Mouse (Mus musculus): ENCODE results near the gene Cd52. TPM values are rescaled to one million over a fixed set of nuclear protein-coding genes. Genes with fewer than 3 reads are reported as not detected.

The Cd52 gene
- polyA plus RNA-seq, 1 experiment from 2014 or later, result 19.7 TPM

DNA sequence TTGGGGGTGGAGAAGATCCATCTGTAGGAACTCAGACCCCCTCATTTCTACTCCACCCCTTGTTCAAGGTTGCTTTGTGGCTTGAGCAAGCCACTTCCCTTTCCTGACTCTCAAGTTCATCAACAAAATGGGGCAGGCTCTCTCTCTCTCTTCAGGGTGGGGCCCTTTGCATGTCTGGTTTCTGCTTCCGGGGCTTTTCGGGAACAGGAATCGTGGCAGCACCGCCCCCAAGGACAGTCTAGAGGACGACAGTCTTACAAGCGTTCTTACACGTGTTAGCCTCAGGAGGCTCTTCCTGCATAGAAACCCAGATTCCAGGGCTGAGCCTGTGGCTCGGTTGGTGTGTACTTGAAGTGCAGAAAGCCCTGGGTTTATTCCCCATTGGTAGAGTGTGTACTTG lies 22.1 kb upstream of the Cd52 start:
- Histone ChIP-seq H3K4me2 (no peak overlapping the region), H3K4me1 (peaks cover 19% of the 10 kb centered on the region; the same call in 1 of the 2 replicates), H3K27ac (no peak overlapping the region), H3K9ac (no peak overlapping the region), H3K27me3 (no peaks in the 10 kb centered on the region), H3K4me3 (no peak overlapping the region), H3K9me3 (no peaks in the 10 kb centered on the region), H3K36me3 (no peaks in the 10 kb centered on the region)
- ATAC-seq (ENCODE audit: borderline replicate concordance, extremely low read depth, low FRiP score, low TSS enrichment), result no peak
- WGBS, result 62% methylated on average over 8 of the region's 8 CpGs

DNA sequence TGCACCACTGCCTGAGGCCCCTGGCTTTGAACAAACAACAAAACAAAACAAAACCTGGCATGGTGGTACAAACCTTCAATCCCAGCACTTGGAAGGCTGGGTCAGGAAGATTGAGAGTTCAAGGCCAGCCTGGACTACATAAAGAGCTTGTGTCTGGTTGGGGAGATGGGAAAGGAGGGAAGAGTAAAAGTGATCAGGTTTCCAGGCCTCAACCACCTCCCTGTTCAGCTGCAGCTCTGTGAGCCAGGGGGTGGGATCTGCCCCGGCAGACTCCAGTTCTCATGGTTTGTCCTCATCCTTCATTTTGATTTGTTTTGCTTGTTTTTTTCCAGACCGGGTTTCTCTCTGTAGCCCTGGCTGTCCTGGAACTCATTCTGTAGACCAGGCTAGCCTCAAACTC lies 21.6 kb upstream of the Cd52 start:
- Histone ChIP-seq H3K4me2 (no peak overlapping the region), H3K9ac (no peak overlapping the region), H3K36me3 (no peaks in the 10 kb centered on the region), H3K27ac (no peak overlapping the region), H3K27me3 (no peaks in the 10 kb centered on the region), H3K9me3 (no peaks in the 10 kb centered on the region), H3K4me1 (peaks cover 19% of the 10 kb centered on the region; the same call in 1 of the 2 replicates), H3K4me3 (no peak overlapping the region)
- ATAC-seq (ENCODE audit: borderline replicate concordance, extremely low read depth, low FRiP score, low TSS enrichment), result no peak
- WGBS, result 71% methylated on average over 2 of the region's 2 CpGs

DNA sequence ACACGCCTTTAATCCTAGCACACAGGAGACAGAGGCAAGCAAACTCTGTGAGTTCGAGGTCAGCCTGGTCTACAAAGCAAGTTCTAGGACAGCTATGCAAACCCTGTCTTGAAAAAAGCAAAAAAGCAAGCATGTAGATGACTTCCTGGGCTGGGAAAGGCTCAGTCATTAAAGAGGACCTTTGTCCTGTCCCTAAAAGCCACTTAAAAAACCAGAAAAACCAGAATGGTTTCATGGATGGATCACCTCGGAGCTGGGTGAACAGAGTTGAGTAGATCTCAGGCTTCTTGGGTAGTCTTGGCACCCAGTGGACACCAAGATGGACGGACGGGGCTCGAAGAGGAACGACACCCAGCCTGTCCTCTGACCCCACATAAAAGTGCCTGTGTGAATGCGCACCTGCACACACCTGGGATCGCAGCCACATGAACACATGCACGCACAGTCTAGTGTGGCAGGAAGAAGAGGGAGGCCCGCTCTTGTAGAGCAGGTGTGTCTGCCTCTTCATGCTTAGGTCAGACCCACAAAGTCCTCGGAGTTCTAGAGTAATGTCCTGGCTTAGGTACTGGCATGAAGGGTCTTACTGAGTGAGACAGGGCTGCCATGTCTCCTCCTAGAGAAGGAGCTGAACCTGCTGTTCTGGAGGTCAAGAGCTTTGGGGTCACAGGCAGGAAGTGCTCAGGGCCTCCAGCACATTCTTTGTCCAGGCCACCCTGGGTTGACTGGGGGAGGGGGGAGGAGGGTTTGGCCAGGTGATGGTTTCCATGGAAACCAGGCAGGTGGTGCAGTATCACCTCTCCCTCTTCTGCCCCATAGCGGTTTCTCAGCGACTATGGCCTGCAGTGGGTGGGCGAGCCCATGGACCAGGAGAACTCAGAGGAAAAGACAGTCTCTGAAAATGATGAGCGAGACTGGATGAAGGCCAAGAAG lies 20.6 kb upstream of the Cd52 start:
- Histone ChIP-seq H3K27ac (peak overlapping the region; percentile 9; the same call in 1 of the 2 replicates), H3K4me2 (no peak overlapping the region), H3K4me3 (no peak overlapping the region), H3K4me1 (peaks cover 19% of the 10 kb centered on the region; the same call in 1 of the 2 replicates), H3K9me3 (no peaks in the 10 kb centered on the region), H3K27me3 (no peaks in the 10 kb centered on the region), H3K36me3 (no peaks in the 10 kb centered on the region), H3K9ac (no peak overlapping the region)
- ATAC-seq (ENCODE audit: borderline replicate concordance, extremely low read depth, low FRiP score, low TSS enrichment), result no peak
- WGBS, result 60% methylated on average over 16 of the region's 16 CpGs

DNA sequence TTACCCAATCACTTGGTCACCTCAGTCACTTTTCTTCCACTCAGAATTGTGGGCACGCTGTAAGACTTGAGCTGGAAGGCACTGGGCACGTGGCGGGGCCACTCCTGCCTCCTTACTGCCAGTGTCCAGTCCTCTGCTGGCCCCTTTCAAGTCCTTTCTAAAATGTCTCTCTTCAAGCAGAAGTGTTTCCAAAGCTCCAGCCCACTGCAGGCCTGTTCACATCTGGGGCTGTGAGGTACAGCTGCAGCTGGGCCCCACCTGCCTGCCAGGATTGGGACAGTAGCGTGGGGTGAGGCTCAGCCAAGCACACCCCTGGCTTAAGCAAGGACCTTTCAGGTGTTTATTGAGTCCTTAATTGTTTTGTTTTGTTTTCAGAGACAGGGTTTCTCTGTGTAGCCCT lies 19.2 kb upstream of the Cd52 start:
- Histone ChIP-seq H3K4me3 (no peak overlapping the region), H3K9me3 (no peaks in the 10 kb centered on the region), H3K27ac (no peak overlapping the region), H3K36me3 (no peaks in the 10 kb centered on the region), H3K4me1 (peaks cover 19% of the 10 kb centered on the region; the same call in 1 of the 2 replicates), H3K27me3 (no peaks in the 10 kb centered on the region), H3K9ac (no peak overlapping the region), H3K4me2 (no peak overlapping the region)
- 88% methylated on average over 4 of the region's 4 CpGs for WGBS
- ATAC-seq (ENCODE audit: borderline replicate concordance, extremely low read depth, low FRiP score, low TSS enrichment), result no peak

DNA sequence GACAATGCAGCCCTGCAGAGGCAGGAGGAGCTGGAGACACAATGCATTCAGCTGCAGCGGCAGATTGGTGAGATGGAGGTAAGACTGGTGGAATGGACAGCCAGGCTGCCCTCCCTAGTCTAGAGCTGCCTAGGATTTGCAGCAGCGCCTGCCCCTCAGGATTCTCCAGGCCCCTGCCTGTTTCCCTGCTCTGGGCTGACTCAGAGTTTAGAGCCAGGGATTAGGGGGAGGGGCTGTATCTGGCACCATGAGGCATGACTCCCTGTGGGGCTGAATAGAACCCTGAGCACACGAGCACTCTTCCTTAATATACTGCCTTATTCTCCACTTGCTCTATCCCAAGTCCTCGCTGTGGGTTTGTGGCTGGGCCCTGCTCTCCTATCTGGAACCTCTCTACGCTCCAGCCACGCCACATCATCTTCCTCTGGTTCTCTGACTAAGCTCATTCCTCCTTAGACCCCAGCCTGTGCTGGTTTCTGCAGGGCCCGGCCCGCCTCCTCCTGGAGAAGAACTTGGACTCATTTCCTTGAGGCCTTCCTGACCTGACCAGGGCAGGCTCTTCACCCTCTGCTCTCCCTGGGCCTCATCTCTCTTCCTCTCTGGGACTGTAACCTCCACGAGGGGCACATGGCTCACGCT lies 18.6 kb upstream of the Cd52 start:
- ATAC-seq (ENCODE audit: borderline replicate concordance, extremely low read depth, low FRiP score, low TSS enrichment), result no peak

DNA sequence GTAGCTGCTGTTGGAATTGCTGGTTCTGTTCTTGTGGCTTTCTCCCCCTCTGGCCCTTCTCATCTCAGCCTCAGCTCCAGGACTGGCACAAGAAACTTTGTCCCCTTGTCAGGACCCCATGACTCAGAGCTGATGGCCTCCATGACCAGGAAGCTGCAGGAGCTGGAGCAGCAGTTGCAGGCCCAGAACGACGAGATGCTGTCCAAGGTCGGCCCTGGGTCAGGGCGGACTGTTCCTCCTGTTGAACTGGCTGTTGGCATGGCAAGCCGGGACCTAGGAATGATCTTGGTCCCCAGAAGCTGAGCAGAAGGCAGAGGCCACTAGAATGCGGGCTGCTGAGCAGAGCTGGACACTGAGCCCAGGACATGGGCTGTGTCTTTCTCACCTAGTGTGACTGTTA lies 17.5 kb upstream of the Cd52 start:
- 63% methylated on average over 6 of the region's 6 CpGs for WGBS
- Histone ChIP-seq H3K9me3 (no peaks in the 10 kb centered on the region), H3K9ac (no peak overlapping the region), H3K27ac (no peak overlapping the region), H3K4me2 (no peak overlapping the region), H3K4me1 (peaks cover 14% of the 10 kb centered on the region; the same call in 1 of the 2 replicates), H3K36me3 (no peaks in the 10 kb centered on the region), H3K27me3 (no peaks in the 10 kb centered on the region), H3K4me3 (no peak overlapping the region)
- no peak for ATAC-seq (ENCODE audit: borderline replicate concordance, extremely low read depth, low FRiP score, low TSS enrichment)

More for the DNA sequence above, 18.6 kb upstream of the Cd52 start:
- no peak overlapping the region for H3K9ac ChIP-seq
- no peak overlapping the region for H3K4me3 ChIP-seq
- H3K9me3 ChIP-seq, result no peaks in the 10 kb centered on the region
- no peaks in the 10 kb centered on the region for H3K27me3 ChIP-seq
- H3K4me2 ChIP-seq, result no peak overlapping the region
- H3K4me1 ChIP-seq, result peaks cover 16% of the 10 kb centered on the region; the same call in 1 of the 2 replicates
- H3K27ac ChIP-seq, result no peak overlapping the region
- 59% methylated on average over 10 of the region's 10 CpGs for WGBS
- no peaks in the 10 kb centered on the region for H3K36me3 ChIP-seq

DNA sequence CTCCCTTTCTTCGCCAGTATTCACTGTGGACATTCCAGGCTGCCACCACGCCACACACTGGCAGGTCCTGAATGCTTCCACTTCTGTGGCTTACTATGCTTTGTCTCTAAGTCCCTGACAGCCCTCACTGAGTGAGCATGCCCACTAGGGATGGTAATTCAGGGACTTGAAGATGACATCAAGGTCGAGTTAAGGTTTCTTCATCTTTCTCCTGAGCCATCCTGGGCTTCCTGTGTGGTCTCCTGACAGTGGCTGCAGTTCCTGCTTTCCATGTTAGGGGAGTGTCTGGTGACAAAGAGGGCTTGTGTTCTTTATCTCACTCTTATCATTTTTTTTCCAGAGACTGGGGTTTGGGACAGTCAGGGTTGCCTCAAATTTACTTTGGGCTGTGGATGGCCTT lies 15.8 kb upstream of the Cd52 start:
- Histone ChIP-seq H3K27me3 (no peaks in the 10 kb centered on the region), H3K36me3 (no peaks in the 10 kb centered on the region), H3K27ac (no peak overlapping the region), H3K4me1 (peaks cover 10% of the 10 kb centered on the region; the same call in 1 of the 2 replicates), H3K4me2 (no peak overlapping the region), H3K9ac (no peak overlapping the region), H3K9me3 (no peaks in the 10 kb centered on the region), H3K4me3 (no peak overlapping the region)
- 33% methylated on average over 3 of the region's 3 CpGs for WGBS
- ATAC-seq (ENCODE audit: borderline replicate concordance, extremely low read depth, low FRiP score, low TSS enrichment), result no peak

DNA sequence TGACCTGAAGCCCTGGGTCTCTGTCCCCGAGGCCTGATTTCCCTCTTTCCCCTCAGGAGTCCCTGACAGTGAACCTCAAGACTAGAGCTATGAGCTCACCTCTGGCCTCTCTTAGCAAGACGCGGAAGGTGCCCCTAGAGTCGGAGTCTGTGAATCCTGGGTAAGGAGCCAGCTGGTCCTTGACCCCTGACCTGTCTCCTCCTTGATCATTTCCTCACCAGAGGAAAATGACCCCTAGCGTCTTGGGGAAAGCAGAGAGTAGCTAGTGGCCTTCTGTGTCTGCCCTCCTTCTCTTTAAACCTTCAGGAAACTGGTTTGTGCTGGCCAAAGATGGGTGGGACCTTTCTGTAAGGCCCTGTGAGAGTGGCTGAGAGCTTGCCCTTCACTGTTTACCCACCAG lies 13.3 kb upstream of the Cd52 start:
- no peak overlapping the region for H3K4me2 ChIP-seq
- H3K36me3 ChIP-seq, result no peaks in the 10 kb centered on the region
- H3K27me3 ChIP-seq, result no peaks in the 10 kb centered on the region
- no peaks in the 10 kb centered on the region for H3K9me3 ChIP-seq
- ATAC-seq (ENCODE audit: borderline replicate concordance, extremely low read depth, low FRiP score, low TSS enrichment), result no peak
- H3K4me3 ChIP-seq, result no peak overlapping the region
- 23% methylated on average over 5 of the region's 5 CpGs for WGBS
- peaks cover under 1% of the 10 kb centered on the region; the same call in 1 of the 2 replicates for H3K4me1 ChIP-seq
- H3K27ac ChIP-seq, result no peak overlapping the region
- no peak overlapping the region for H3K9ac ChIP-seq

DNA sequence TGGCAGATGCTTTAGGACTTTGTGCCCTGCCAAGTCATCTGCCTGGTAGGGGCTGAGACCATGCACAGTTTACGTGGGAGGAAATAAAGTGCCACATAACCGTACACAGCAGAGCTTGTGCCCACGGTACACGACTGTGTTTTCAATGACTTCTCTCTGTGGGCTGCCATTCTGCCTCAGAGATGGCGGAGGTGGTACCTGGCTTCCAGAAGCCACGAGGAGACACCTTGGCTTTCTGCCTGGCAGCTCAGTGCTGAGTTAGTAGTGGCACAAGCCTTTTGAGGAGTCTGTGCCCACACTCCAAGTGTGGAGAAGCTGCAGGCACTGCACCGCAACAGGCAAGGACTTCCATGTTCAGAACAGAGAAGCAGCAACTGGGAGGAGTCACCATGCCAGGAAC lies 12.8 kb upstream of the Cd52 start:
- no peaks in the 10 kb centered on the region for H3K9me3 ChIP-seq
- ATAC-seq (ENCODE audit: borderline replicate concordance, extremely low read depth, low FRiP score, low TSS enrichment), result no peak
- no peaks in the 10 kb centered on the region for H3K27me3 ChIP-seq
- H3K27ac ChIP-seq, result no peak overlapping the region
- 84% methylated on average over 7 of the region's 7 CpGs for WGBS
- no peak overlapping the region for H3K9ac ChIP-seq
- H3K4me3 ChIP-seq, result no peak overlapping the region
- H3K4me2 ChIP-seq, result no peak overlapping the region
- peaks cover 5% of the 10 kb centered on the region for H3K4me1 ChIP-seq
- H3K36me3 ChIP-seq, result no peaks in the 10 kb centered on the region

DNA sequence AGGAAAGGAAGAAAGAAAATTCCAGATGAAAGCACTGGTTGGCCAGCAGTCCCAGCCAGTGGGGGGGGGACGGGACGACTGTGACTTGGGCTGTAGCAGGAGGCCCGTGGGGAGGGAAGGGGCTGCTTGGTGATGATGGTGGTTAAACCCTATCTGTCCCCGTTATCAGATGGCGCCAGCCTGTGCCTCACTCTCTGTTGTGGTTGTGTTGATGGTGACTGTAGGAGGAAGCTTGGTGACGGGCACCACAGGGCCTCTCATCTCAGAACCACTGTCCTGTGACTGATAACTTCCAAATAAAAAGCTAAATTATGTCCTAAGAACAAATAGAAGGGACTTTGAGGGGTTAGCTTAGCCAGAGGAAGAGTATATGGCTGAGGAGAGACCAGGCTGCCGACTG lies 11.2 kb upstream of the Cd52 start:
- ATAC-seq (ENCODE audit: borderline replicate concordance, extremely low read depth, low FRiP score, low TSS enrichment), result no peak
- no peak overlapping the region for H3K27ac ChIP-seq
- WGBS, result 61% methylated on average over 7 of the region's 7 CpGs

DNA sequence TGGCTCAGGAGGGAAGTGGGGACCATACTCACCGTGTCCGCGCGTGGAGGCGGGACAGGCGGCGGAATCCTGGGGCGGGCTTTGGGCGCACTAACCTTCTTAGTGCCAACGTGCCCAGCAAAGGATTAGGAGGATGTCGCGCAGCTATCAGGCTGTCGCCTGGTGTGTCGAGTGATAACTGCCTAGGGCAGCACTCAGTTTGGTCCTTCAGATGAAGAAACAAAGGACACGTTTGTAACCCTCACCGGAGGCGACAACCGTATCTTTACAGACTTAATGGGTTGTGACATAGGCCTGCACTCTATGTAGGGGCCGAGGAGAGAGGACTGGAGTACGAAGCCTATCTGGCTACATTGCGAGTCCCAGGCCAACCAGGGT lies 7.8 kb upstream of the Cd52 start:
- peak; percentile 36; the same call in 1 of the 2 replicates for ATAC-seq (ENCODE audit: borderline replicate concordance, extremely low read depth, low FRiP score, low TSS enrichment)
- H3K9me3 ChIP-seq, result no peaks in the 10 kb centered on the region

More for the DNA sequence above, 11.2 kb upstream of the Cd52 start:
- peaks cover 6% of the 10 kb centered on the region for H3K4me1 ChIP-seq
- no peak overlapping the region for H3K9ac ChIP-seq
- no peak overlapping the region for H3K4me2 ChIP-seq
- no peak overlapping the region for H3K4me3 ChIP-seq
- H3K36me3 ChIP-seq, result no peaks in the 10 kb centered on the region
- no peaks in the 10 kb centered on the region for H3K9me3 ChIP-seq
- no peaks in the 10 kb centered on the region for H3K27me3 ChIP-seq

More for the DNA sequence above, 7.8 kb upstream of the Cd52 start:
- no peaks in the 10 kb centered on the region for H3K27me3 ChIP-seq
- H3K4me1 ChIP-seq, result peaks cover 6% of the 10 kb centered on the region
- H3K36me3 ChIP-seq, result no peaks in the 10 kb centered on the region
- H3K4me3 ChIP-seq, result peak overlapping the region; percentile 64
- H3K27ac ChIP-seq, result no peak overlapping the region
- peak overlapping the region; percentile 64 for H3K4me2 ChIP-seq
- H3K9ac ChIP-seq, result peak overlapping the region; percentile 58
- 4% methylated on average over 21 of the region's 21 CpGs for WGBS

Data from lung, embryonic 15.5 days (tissue).